Mouse (Mus musculus) heart, postnatal 0 days (tissue): Measurements from ENCODE around the gene Fbxl19.

Experiments
- CTCF ChIP-seq: IDR thresholded peaks from 2 replicates; pipeline ENCODE4 v1.5.1; 2016; ENCODE audit warnings: antibody characterized with exemption, control low read depth, low read depth
- EP300 ChIP-seq: IDR thresholded peaks from 2 replicates; pipeline ENCODE4 v1.6.1; 2016; ENCODE audit warnings: antibody characterized with exemption, low read depth

GRCm38 (mm10) chr7:127703561-127704178, 40.7 kb upstream of the Fbxl19 start:
- TF ChIP-seq EP300, result no peak
- no peak for TF ChIP-seq CTCF
